33 mouse cellular contexts compared by ENCODE assay signal in genomic region chr13:95632144-95632543, GRCm38 (mm10).
"Had no signal": no experiment of that assay in that cellular context is flagged by ENCODE, and none has a peak within 500 bp of the region (broad histone marks: within the 10 kb centered on the region; RNA-seq: fewer than 3 reads in every experiment).

No protein-coding gene starts in this region.

- H3K9ac ChIP-seq: heart, embryonic 12.5 days; heart, embryonic 15.5 days; hindbrain, embryonic 12.5 days; hindbrain, embryonic 13.5 days; hindbrain, embryonic 14.5 days; hindbrain, embryonic 15.5 days; intestine, embryonic 15.5 days; kidney, embryonic 15.5 days had no signal

- H3K36me3 ChIP-seq: heart, embryonic 15.5 days; hindbrain, embryonic 15.5 days; intestine, embryonic 15.5 days had no signal

- H3K4me1 ChIP-seq: hindbrain, embryonic 10.5 days; hindbrain, embryonic 12.5 days; hindbrain, embryonic 13.5 days; hindbrain, embryonic 15.5 days had no signal

- H3K4me2 ChIP-seq: heart, embryonic 12.5 days; heart, embryonic 15.5 days; hindbrain, embryonic 12.5 days; hindbrain, embryonic 13.5 days; hindbrain, embryonic 14.5 days; hindbrain, embryonic 15.5 days; intestine, embryonic 15.5 days; kidney, embryonic 15.5 days had no signal

- DNase-seq: heart, postnatal 10 days; heart, postnatal 14 days; heart, postnatal 36 days; heart, postnatal 4 days; kidney, adult 11 months; kidney, adult 18-20 months; kidney, adult 2 months; kidney, adult 8-10 months; kidney, adult 9 months; kidney, postnatal 10 days; kidney, postnatal 14 days; kidney, postnatal 25 days; kidney, postnatal 36 days; kidney, postnatal 4 days; layer of hippocampus, adult 9-11 months; layer of hippocampus, postnatal 36 days had no signal

- H3K27ac ChIP-seq: hindbrain, embryonic 10.5 days; hindbrain, embryonic 12.5 days; hindbrain, embryonic 13.5 days; hindbrain, embryonic 14.5 days; hindbrain, embryonic 15.5 days; hindbrain, postnatal 0 days; intestine, embryonic 15.5 days; kidney, embryonic 15.5 days; kidney, postnatal 0 days; layer of hippocampus, adult 2 months; left cerebral cortex, adult 2 months had no signal

- H3K4me3 ChIP-seq: heart, embryonic 12.5 days; heart, embryonic 15.5 days; hindbrain, embryonic 10.5 days; hindbrain, embryonic 12.5 days; hindbrain, embryonic 13.5 days; hindbrain, embryonic 15.5 days; intestine, embryonic 15.5 days; kidney, embryonic 15.5 days; layer of hippocampus, adult 2 months; left cerebral cortex, adult 2 months had no signal

- H3K9me3 ChIP-seq: heart, embryonic 12.5 days; heart, embryonic 15.5 days; hindbrain, embryonic 10.5 days; hindbrain, embryonic 12.5 days; hindbrain, embryonic 13.5 days; hindbrain, embryonic 15.5 days; intestine, embryonic 15.5 days; kidney, embryonic 15.5 days had no signal

- ATAC-seq: hindbrain, embryonic 16.5 days; hindbrain, postnatal 0 days; inflammation-experienced regulatory T-cells, adult 6 months; intestine, embryonic 15.5 days; intestine, embryonic 16.5 days; intestine, postnatal 0 days had no signal

- H3K27me3 ChIP-seq: heart, embryonic 12.5 days; heart, embryonic 15.5 days; hindbrain, embryonic 12.5 days; hindbrain, embryonic 13.5 days; hindbrain, embryonic 15.5 days; intestine, embryonic 15.5 days; kidney, embryonic 15.5 days had no signal
